Mouse (Mus musculus) heart, adult 2 months (tissue): Measurements from ENCODE around the gene Lzts2. TPM values are rescaled to one million over a fixed set of nuclear protein-coding genes. Genes with fewer than 3 reads are reported as not detected.

ENCODE experiments used
- DNase-seq, 2 experiments: peaks; one replicate each; pipeline ENCODE4 v3.0.0; 2021
- H3K27ac ChIP-seq: fragments of 200-600 bp; 2 replicates; pipeline ENCODE4 v1.8.1; 2022
- H3K27me3 ChIP-seq: fragments of 200-500 bp; 2 replicates; pipeline ENCODE4 v1.6.1; 2012; ENCODE audit warnings: mild to moderate bottlenecking, low read length, inconsistent platforms, mixed read lengths; ENCODE audit not compliant: control insufficient read depth, insufficient read depth
- H3K36me3 ChIP-seq: fragments of 200-500 bp; 2 replicates; pipeline ENCODE4 v1.6.1; 2012; ENCODE audit warnings: low read length, inconsistent platforms; ENCODE audit not compliant: control insufficient read depth, insufficient read depth
- H3K4me1 ChIP-seq: fragments of 200-500 bp; 2 replicates; pipeline ENCODE4 v1.6.1; 2011; ENCODE audit warnings: low read length; ENCODE audit not compliant: control insufficient read depth, insufficient read depth
- H3K4me3 ChIP-seq: fragments of 200-600 bp; 2 replicates; pipeline ENCODE4 v1.8.1; 2022
- H3K79me2 ChIP-seq: fragments of 200-500 bp; replicated peaks from 2 replicates; pipeline ENCODE4 v1.6.1; 2012; ENCODE audit warnings: mild to moderate bottlenecking, inconsistent platforms, low read length, moderate library complexity, mixed read lengths; ENCODE audit not compliant: control insufficient read depth, insufficient read depth
- H3K9ac ChIP-seq: fragments of 200-500 bp; 2 replicates; pipeline ENCODE4 v1.6.1; 2012; ENCODE audit warnings: low read depth, mild to moderate bottlenecking, control low read depth, inconsistent platforms, low read length, mixed read lengths
- CTCF ChIP-seq: fragments of 200-600 bp; IDR thresholded peaks from 2 replicates; pipeline ENCODE4 v1.8.1; 2022; ENCODE audit warnings: antibody characterized with exemption, mild to moderate bottlenecking, moderate library complexity
- EP300 ChIP-seq: fragments of 200-500 bp; IDR thresholded peaks from 2 replicates; pipeline ENCODE4 v1.6.1; 2011; ENCODE audit warnings: low read depth, low read length, control low read depth; ENCODE audit not compliant: insufficient read depth
- POLR2A ChIP-seq: fragments of 200-500 bp; IDR thresholded peaks from 2 replicates; pipeline ENCODE4 v1.6.1; 2011; ENCODE audit warnings: mild to moderate bottlenecking, low read depth, low read length, control low read depth; ENCODE audit not compliant: insufficient read depth
- WGBS: fragments of 180-500 bp; shearing (Covaris S2); methylation state at CpG from one replicate; pipeline ENCODE4 v1.1.7; 2018; 5-methylcytosine and 5-hydroxymethylcytosine counted together
- intact Hi-C: fragments of 180-260 bp; cut with DNase I; formaldehyde crosslinking; loops from one replicate; pipeline ENCODE4 v1.15.1; 2025
- long read RNA-seq: library from polyadenylated mRNA; stranded (forward); transcript quantifications from one replicate; pipeline ENCODE4 v2.0.0, GENCODE M21; 2021
- polyA plus RNA-seq: library from polyadenylated mRNA; depleted of rRNA; stranded (reverse); fragments of >200 nt; gene quantifications from 2 replicates; pipeline ENCODE4 v1.2.3, GENCODE M21; 2012; rRNA removed
- total RNA-seq, 2 experiments: library from RNA; stranded (reverse); gene quantifications; 2 replicates each; pipeline ENCODE4 v1.2.3; 2021

Gene Lzts2
- total RNA-seq, result 10 to 100 TPM; 59.1 to 68.1 TPM
- polyA plus RNA-seq, result 48.8 and 61.6 TPM in 2 replicates
- long read RNA-seq, transcript Lzts2-201 (5 exons, 3,062 nt), result minor isoform, 13 of 113 reads
- long read RNA-seq, transcript Lzts2-203 (5 exons, 2,798 nt), result minor isoform, 5 of 113 reads
- long read RNA-seq, transcript Lzts2-202 (5 exons, 2,694 nt), result major isoform, 61 of 113 reads
- long read RNA-seq, partial matches to known transcripts, result 14 of 113 reads
- long read RNA-seq, other reads (novel, unspliced or antisense), result 20 of 113 reads

GRCm38 (mm10) chr19:45014335-45014971 lies at the start of gene Lzts2:
Gene Lzts2 (plus strand): TSS chr19:45014414.
- peak; percentile 18 to 34 for DNase-seq
- 20% methylated on average over 10 of the region's 10 CpGs for WGBS

GRCm38 (mm10) chr19:44965978-44966377 lies 48.2 kb upstream of the Lzts2 start:
- intact Hi-C loops, result no loop called here
- Histone ChIP-seq H3K27ac (no peak overlapping the region), H3K4me3 (no peak overlapping the region), H3K79me2 (no peaks in the 10 kb centered on the region), H3K4me1 (no peaks in the 10 kb centered on the region), H3K36me3 (peaks cover 2% of the 10 kb centered on the region), H3K27me3 (no peaks in the 10 kb centered on the region), H3K9ac (no peak overlapping the region)
- DNase-seq, result no peak
- TF ChIP-seq EP300 (no peak), CTCF (peak; percentile 24), POLR2A (no peak)
- WGBS, result 97% methylated on average over 1 of the region's 1 CpGs

More at GRCm38 (mm10) chr19:45014335-45014971, at the start of gene Lzts2:
- TF ChIP-seq CTCF (no peak), POLR2A (no peak), EP300 (no peak)
- Histone ChIP-seq H3K9ac (peak within 1 kb of the TSS; percentile 84), H3K4me1 (peaks cover 9% of the 10 kb centered on the region), H3K27ac (peak within 1 kb of the TSS; percentile 100), H3K4me3 (peak within 1 kb of the TSS; percentile 87), H3K79me2 (no peaks in the 10 kb centered on the region), H3K27me3 (no peaks in the 10 kb centered on the region), H3K36me3 (peaks cover 3% of the 10 kb centered on the region)
- intact Hi-C loops, result no loop called here

- WGBS, result 86% methylated on average over 3 of the region's 3 CpGs
These were observed 45.9 kb upstream of the Lzts2 start for GRCm38 (mm10) chr19:44968329-44968728.

DNA sequence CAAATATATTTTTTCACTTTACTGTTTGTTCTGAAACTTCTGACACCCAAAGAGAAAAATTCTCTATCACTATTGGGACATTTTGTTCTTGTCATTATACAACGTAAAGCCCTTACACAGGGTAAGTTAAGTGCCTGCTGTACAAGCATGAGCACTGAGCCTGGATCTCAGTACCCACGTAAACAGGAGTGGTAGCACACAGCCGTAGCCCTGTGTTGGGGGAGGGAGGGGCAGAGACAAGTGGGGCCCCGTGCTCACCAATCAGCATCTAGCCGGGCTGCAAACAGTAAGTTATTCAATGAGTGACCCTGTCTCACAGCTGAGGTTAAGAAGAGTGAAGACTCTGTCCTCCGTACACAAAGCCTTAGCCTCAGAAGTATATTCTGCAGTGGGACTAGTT lies 37.6 kb upstream of the Lzts2 start:
- Histone ChIP-seq H3K27ac (no peak overlapping the region), H3K79me2 (no peaks in the 10 kb centered on the region), H3K4me1 (no peaks in the 10 kb centered on the region), H3K9ac (no peak overlapping the region), H3K36me3 (peaks cover 9% of the 10 kb centered on the region), H3K27me3 (no peaks in the 10 kb centered on the region), H3K4me3 (no peak overlapping the region)
- WGBS, result 85% methylated on average over 6 of the region's 6 CpGs
- DNase-seq, result no peak
- TF ChIP-seq CTCF (no peak), EP300 (no peak), POLR2A (no peak)
- intact Hi-C loops, result no loop called here

More at GRCm38 (mm10) chr19:44968329-44968728, 45.9 kb upstream of the Lzts2 start:
- Histone ChIP-seq H3K9ac (no peak overlapping the region), H3K79me2 (no peaks in the 10 kb centered on the region), H3K27me3 (no peaks in the 10 kb centered on the region), H3K4me1 (no peaks in the 10 kb centered on the region), H3K27ac (no peak overlapping the region), H3K36me3 (peaks cover 2% of the 10 kb centered on the region), H3K4me3 (no peak overlapping the region)
- DNase-seq, result no peak
- intact Hi-C loops, result no loop called here
- TF ChIP-seq EP300, result no peak
- no peak for TF ChIP-seq CTCF
- no peak for TF ChIP-seq POLR2A

DNA sequence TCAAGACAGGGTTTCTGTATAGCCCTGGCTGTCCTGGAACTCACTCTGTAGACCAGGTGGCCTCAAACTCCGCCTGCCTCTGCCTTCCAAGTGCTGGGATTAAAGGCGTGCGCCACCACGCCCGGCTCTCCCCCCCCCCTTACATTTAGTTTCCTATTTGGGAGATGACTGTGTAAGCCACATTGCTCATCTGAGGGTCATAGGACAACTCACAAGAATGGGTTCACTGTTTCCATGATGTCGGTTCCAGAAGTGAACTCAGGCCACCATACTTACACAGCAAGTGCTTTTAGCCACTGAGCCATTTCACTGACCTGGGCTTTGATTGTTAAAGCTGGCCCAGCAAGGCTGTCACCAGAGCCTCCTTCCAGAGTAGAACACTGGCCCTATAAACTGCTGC lies 37.1 kb upstream of the Lzts2 start:
- no peaks in the 10 kb centered on the region for H3K79me2 ChIP-seq
- no peaks in the 10 kb centered on the region for H3K4me1 ChIP-seq
- intact Hi-C loops, result no loop called here
- H3K27ac ChIP-seq, result no peak overlapping the region
- peaks cover 9% of the 10 kb centered on the region for H3K36me3 ChIP-seq
- DNase-seq, result no peak
- no peak overlapping the region for H3K9ac ChIP-seq
- H3K27me3 ChIP-seq, result no peaks in the 10 kb centered on the region
- 80% methylated on average over 6 of the region's 6 CpGs for WGBS
- no peak for TF ChIP-seq POLR2A
- TF ChIP-seq CTCF, result no peak
- no peak for TF ChIP-seq EP300
- H3K4me3 ChIP-seq, result no peak overlapping the region

GRCm38 (mm10) chr19:44980787-44981186 lies 33.4 kb upstream of the Lzts2 start:
- Histone ChIP-seq H3K79me2 (no peaks in the 10 kb centered on the region), H3K36me3 (no peaks in the 10 kb centered on the region), H3K27ac (no peak overlapping the region), H3K27me3 (no peaks in the 10 kb centered on the region), H3K9ac (no peak overlapping the region), H3K4me3 (no peak overlapping the region), H3K4me1 (peaks cover 1% of the 10 kb centered on the region; the same call in 1 of the 2 replicates)
- intact Hi-C loops, result no loop called here
- 80% methylated on average over 2 of the region's 2 CpGs for WGBS
- TF ChIP-seq CTCF, result no peak
- no peak for TF ChIP-seq EP300
- no peak for TF ChIP-seq POLR2A
- no peak for DNase-seq
